Mouse (Mus musculus) induced T-regulatory cell, adult 2 months (primary cell): ENCODE measurements around the gene Dus3l.

ENCODE experiments used
- DNase-seq: peaks from one replicate; pipeline ENCODE4 v3.0.0-alpha.2; 2012; ENCODE audit warnings: low read depth

The Dus3l gene

GRCm38 (mm10) chr17:56754271-56755185 is 10.0 kb upstream of the Dus3l start:
- DNase-seq, result peak; percentile 34

GRCm38 (mm10) chr17:56756703-56757399 is 7.7 kb upstream of the Dus3l start:
- peak; percentile 60 for DNase-seq

GRCm38 (mm10) chr17:56757416-56758123 is 7.0 kb upstream of the Dus3l start, which contains the start of gene Nrtn:
TSS of gene Nrtn (minus strand) at chr17:56757530.
- DNase-seq, result peak; percentile 72

GRCm38 (mm10) chr17:56758132-56758531 is 6.4 kb upstream of the Dus3l start:
- peak; percentile 87 for DNase-seq

- DNase-seq, result no peak
These were observed 5.3 kb upstream of the Dus3l start for GRCm38 (mm10) chr17:56759261-56759660.

- no peak for DNase-seq
These were observed 3.5 kb upstream of the Dus3l start for GRCm38 (mm10) chr17:56761077-56761476.

GRCm38 (mm10) chr17:56761991-56762410 is 2.6 kb upstream of the Dus3l start:
- DNase-seq, result peak; percentile 94

- peak; percentile 91 for DNase-seq
These were observed 1.5 kb upstream of the Dus3l start for GRCm38 (mm10) chr17:56762769-56763731.

GRCm38 (mm10) chr17:56763741-56764250 is 761 bp upstream of the Dus3l start:
- DNase-seq, result peak; percentile 30

GRCm38 (mm10) chr17:56765431-56765830 is 874 bp downstream of the Dus3l start:
- DNase-seq, result no peak

DNA sequence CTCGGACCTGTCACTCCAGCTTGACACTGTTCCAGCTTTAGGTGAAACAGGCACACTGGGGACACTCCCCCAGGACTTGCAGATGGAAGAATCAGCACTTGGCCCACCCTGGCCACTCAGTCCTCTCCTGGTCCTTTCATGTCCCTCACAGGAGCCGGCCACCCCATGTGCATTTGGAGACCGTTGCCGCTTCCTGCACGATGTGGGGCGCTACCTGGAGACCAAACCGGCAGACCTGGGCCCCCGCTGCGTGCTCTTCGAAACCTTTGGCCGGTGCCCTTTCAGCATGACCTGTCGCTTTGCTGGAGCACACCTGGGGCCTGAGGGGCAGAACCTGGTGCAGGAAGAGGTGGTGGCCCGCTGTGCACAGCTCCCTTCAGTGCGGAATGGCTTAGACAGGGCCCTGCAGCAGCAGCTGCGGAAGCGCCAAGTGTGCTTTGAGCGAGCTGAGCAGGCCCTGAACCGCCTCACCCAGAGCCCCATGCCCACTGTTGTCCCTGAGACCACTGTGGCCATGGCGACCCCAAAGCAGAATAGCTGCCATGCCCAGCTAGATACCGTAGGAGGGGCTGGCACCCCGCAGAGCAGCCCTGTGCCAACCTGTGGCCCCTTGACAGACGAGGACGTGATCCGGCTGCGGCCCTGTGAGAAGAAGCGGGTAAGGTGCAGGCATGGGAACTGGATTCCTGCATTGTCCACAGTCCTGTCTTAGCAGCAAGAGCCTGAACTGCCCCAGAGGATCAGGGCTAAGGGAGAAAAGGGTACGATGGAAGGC is 2.3 kb downstream of the Dus3l start:
- no peak for DNase-seq

DNA sequence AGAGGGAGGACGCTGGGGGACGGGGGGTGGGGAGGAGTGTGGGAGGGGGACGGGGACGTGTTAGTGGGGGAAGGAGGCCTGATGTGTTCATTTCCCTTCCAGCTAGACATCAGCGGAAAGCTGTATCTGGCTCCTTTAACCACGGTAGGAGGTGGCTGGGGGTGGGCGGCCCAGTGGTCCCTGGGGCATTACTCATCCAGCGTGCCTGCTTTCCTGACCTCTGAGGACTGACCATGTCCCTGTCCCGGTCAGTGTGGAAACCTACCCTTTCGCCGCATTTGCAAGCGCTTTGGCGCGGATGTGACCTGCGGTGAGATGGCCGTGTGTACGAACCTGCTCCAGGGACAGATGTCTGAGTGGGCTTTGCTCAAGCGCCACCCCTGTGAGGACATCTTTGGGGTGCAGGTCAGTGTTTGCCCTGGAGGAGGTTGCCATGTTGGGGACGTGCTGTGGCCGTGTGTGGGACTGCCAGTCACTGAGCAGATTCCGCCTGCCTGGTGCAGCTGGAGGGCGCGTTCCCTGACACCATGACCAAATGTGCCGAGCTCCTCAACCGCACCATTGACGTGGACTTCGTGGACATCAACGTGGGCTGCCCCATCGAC is 3.1 kb downstream of the Dus3l start:
- DNase-seq, result no peak

DNA sequence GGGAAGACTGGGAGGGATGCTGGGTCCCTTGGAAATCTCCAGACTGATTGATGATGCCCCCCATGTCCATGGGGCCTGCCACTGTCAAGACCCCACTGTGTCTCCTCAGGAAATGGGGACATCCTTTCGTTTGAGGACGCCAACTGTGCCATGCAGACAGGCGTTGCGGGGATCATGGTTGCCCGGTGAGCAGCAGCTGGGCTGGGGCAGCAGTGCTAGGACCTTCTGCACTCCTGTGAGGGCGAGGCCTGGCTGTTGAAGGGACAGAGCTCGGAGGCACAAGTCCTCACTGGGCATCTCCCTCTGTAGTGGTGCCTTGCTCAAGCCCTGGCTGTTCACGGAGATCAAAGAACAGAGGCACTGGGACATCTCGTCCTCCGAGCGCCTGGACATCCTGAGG is 4.4 kb downstream of the Dus3l start:
- DNase-seq, result no peak

- no peak for DNase-seq
These were observed 5.4 kb downstream of the Dus3l start, which contains the start of gene Prr22 for GRCm38 (mm10) chr17:56769950-56770349. TSS of gene Prr22 (plus strand) at chr17:56770250.

- DNase-seq, result peak; percentile 16
These were observed 13.0 kb downstream of the Dus3l start for GRCm38 (mm10) chr17:56777568-56777967.

DNA sequence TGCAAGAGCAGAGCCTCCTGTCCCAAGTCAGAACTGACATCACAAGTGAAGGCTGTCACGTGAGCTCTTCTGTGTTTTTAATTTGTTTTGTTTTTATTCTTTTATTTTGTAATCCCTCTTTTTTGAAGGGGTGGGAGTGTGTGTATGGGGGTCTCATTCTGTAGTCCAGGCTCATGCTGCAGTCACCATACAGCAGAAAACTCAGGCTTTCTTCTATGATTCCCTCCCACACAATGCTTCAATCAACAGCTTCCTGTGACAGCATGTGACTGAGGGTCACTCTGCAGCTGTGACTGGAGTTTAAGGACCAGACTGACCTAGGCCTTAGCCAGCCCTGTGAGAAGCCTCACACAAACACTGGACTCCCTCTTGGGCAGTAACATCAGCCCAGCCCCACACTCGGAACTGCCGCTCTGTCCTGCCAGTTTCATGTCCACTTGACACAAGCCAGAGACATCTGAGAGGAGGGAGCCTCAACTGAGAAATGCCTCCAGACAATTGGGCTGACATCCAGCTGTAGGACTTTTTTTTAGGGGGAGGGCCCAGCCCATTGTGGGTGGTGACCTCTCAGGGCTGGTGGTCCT is 14.3 kb downstream of the Dus3l start:
- no peak for DNase-seq

DNA sequence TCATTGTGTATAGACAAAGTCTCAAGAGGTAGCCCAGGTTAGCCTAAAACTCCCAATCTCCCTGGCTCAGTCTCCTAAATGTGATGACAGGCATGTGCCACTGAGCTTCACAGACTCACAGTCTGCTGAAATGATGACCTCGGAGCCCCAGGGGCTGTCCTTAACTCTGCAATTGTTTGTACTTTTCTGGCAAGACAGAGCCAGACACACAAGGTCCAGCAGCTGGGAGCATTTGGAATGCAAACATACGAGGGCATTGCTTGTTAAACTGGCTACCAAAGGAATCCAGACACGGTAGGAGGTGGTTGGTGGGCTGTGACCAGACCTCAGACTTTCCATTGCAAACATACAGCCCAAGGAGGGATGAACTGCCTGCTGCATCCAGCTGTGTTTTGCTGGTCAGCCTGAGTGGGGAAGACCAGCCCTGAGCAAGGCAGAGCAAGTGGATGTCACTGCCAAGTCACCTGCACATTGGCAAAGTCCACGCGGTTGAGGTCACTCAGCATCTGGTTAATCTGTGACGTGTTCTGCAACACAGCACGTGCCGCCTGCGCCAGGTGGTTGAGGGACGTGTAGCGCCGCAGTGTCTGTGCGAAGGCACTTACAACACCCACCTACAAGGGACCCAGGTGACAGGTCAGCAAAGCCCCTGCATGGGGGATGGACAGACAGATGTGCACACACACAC is 15.9 kb downstream of the Dus3l start:
- no peak for DNase-seq

DNA sequence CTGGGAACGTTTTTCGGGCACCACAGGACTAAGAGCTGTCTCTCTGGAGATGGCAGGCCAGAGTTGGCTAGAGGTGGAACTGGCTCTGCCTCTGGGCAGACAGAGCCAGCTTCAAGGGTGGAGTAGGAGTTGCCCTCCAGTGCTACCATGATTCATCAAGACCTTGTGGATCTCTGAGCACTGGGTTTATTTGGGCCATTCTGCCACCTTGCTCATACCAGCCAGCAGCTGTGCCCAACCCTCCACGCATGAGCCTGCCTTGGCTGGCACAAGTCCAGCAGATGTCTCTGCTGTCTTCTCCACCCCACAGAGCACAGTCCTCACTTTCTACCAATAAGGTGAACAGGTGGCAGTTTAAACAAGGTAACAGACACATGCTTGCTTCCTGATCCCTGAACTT is 24.3 kb downstream of the Dus3l start:
- no peak for DNase-seq

GRCm38 (mm10) chr17:56789286-56789685 is 24.7 kb downstream of the Dus3l start:
- no peak for DNase-seq
